Mouse (Mus musculus) bone marrow macrophage, adult 2 months (primary cell): ENCODE data around the gene Cxcl17.

Source experiments
- CTCF ChIP-seq: IDR thresholded peaks from 2 replicates; pipeline ENCODE4 v1.5.1; 2012; ENCODE audit warnings: low read depth, mild to moderate bottlenecking, low read length, moderate library complexity
- POLR2A ChIP-seq: IDR thresholded peaks from 2 replicates; pipeline ENCODE4 v1.6.1; 2012; ENCODE audit warnings: mild to moderate bottlenecking, low read depth, low read length, borderline replicate concordance

DNA sequence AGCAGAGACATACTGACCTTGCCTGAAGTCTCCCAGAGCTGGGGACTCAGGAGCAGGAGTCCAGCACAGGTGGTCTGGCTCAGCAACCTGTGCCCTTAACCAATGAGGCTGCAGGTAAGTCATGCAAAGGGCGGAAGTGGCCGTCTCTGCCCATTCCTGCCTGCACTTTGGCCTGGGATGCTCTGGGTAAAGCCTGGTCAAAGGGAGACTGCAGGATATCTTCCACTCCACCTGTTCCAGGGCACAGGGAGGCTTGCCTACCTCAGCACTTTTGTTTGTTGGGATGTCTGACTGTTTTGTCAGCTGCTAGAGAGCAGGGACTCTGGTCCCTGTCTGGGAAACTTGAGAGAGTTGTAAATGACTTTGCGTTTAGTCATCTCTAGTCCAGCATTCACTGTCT lies 39.4 kb upstream of the Cxcl17 start:
- TF ChIP-seq POLR2A, result no peak
- no peak for TF ChIP-seq CTCF
